Mouse (Mus musculus) spleen, postnatal 4 days (tissue): ENCODE measurements at regions not wholly inside any gene's neighbourhood (a gene's known extent, or its start where the extent isn't known, plus 50 kb on each side); places are given as distances from the start of the nearest gene placed in this dataset.

Experiments used
- DNase-seq, 2 experiments: peaks; one replicate each; pipeline ENCODE4 v3.0.0; 2022; ENCODE audit warnings: low spot score in 2 of 2

- DNase-seq: no peak
Measured at GRCm38 (mm10) chr17:51528161-51528560, 304.9 kb downstream of the Satb1 start.

- no peak for DNase-seq
Measured at GRCm38 (mm10) chr17:51526881-51527280, 306.2 kb downstream of the Satb1 start.

- DNase-seq: no peak
Measured at GRCm38 (mm10) chr17:51526464-51526863, 306.6 kb downstream of the Satb1 start.

- DNase-seq: no peak
Measured at GRCm38 (mm10) chr17:51526021-51526420, 307.1 kb downstream of the Satb1 start.

- DNase-seq: no peak
Measured at GRCm38 (mm10) chr17:51525219-51525618, 307.9 kb downstream of the Satb1 start.

- DNase-seq: peak in 1 of 2 experiments; percentile 30
Measured at GRCm38 (mm10) chr17:51511917-51512316, 321.2 kb downstream of the Satb1 start.

GRCm38 (mm10) chr17:51500751-51501150, 321.6 kb upstream of the Tbc1d5 start:
- DNase-seq: peak in 1 of 2 experiments; percentile 46

GRCm38 (mm10) chr17:51499541-51499940, 320.4 kb upstream of the Tbc1d5 start:
- peak in 1 of 2 experiments; percentile 14 for DNase-seq

GRCm38 (mm10) chr17:51495038-51495437, 315.9 kb upstream of the Tbc1d5 start:
- DNase-seq: no peak

GRCm38 (mm10) chr17:51489386-51489785, 310.2 kb upstream of the Tbc1d5 start:
- no peak for DNase-seq

GRCm38 (mm10) chr17:51487918-51488445, 308.8 kb upstream of the Tbc1d5 start:
- no peak for DNase-seq

- DNase-seq: no peak
Measured at GRCm38 (mm10) chr17:51477810-51478209, 298.7 kb upstream of the Tbc1d5 start.

GRCm38 (mm10) chr17:51477404-51477803, 298.3 kb upstream of the Tbc1d5 start:
- no peak for DNase-seq

- no peak for DNase-seq
Measured at GRCm38 (mm10) chr17:51462137-51462880, 283.2 kb upstream of the Tbc1d5 start.

- DNase-seq: no peak
Measured at GRCm38 (mm10) chr17:51461248-51461647, 282.1 kb upstream of the Tbc1d5 start.

- no peak for DNase-seq
Measured at GRCm38 (mm10) chr17:51459119-51459518, 280.0 kb upstream of the Tbc1d5 start.

- DNase-seq: no peak
Measured at GRCm38 (mm10) chr17:51415746-51416145, 236.6 kb upstream of the Tbc1d5 start.

GRCm38 (mm10) chr17:51414304-51414703, 235.2 kb upstream of the Tbc1d5 start:
- no peak for DNase-seq

- DNase-seq: no peak
Measured at GRCm38 (mm10) chr17:51413741-51414140, 234.6 kb upstream of the Tbc1d5 start.

- no peak for DNase-seq
Measured at GRCm38 (mm10) chr17:51411545-51412094, 232.5 kb upstream of the Tbc1d5 start.

GRCm38 (mm10) chr17:51408894-51409293, 229.7 kb upstream of the Tbc1d5 start:
- no peak for DNase-seq

- peak in 1 of 2 experiments; percentile 24 for DNase-seq
Measured at GRCm38 (mm10) chr17:51408367-51408766, 229.2 kb upstream of the Tbc1d5 start.

- peak in 1 of 2 experiments; percentile 34 for DNase-seq
Measured at GRCm38 (mm10) chr17:51407046-51407445, 227.9 kb upstream of the Tbc1d5 start.
